Mouse (Mus musculus): Measurements from ENCODE around the gene Vwa8. TPM values are rescaled to one million over a fixed set of nuclear protein-coding genes. Genes with fewer than 3 reads are reported as not detected.

Vwa8 gene
- polyA plus RNA-seq, 1 experiment, result 75.9 TPM

GRCm38 (mm10) chr14:79076560-79077300 is 227.9 kb downstream of the Vwa8 start:
- no peak overlapping the region for H3K27ac ChIP-seq (ENCODE audit: insufficient read depth, low read depth, low read length)
- WGBS, result 74% methylated on average over 9 of the region's 9 CpGs
- no peak overlapping the region for H3K4me3 ChIP-seq (ENCODE audit: insufficient read depth, low read depth, low read length)
- H3K4me1 ChIP-seq (ENCODE audit: control insufficient read depth, insufficient read depth, low read length), result no peaks in the 10 kb centered on the region
- TF ChIP-seq POLR2A (IDR thresholded peaks at IDR 0.05; ENCODE audit: insufficient read depth, low read depth, low read length) (no peak), CTCF (IDR thresholded peaks at IDR 0.05; ENCODE audit: insufficient read depth, low read depth, low read length) (no peak)

GRCm38 (mm10) chr14:79083573-79083972 is 234.7 kb downstream of the Vwa8 start:
- H3K4me1 ChIP-seq (ENCODE audit: control insufficient read depth, insufficient read depth, low read length), result peaks cover 6% of the 10 kb centered on the region; the same call in 1 of the 2 replicates
- TF ChIP-seq POLR2A (IDR thresholded peaks at IDR 0.05; ENCODE audit: insufficient read depth, low read depth, low read length) (no peak), CTCF (IDR thresholded peaks at IDR 0.05; ENCODE audit: insufficient read depth, low read depth, low read length) (no peak)
- 81% methylated on average over 7 of the region's 7 CpGs for WGBS

DNA sequence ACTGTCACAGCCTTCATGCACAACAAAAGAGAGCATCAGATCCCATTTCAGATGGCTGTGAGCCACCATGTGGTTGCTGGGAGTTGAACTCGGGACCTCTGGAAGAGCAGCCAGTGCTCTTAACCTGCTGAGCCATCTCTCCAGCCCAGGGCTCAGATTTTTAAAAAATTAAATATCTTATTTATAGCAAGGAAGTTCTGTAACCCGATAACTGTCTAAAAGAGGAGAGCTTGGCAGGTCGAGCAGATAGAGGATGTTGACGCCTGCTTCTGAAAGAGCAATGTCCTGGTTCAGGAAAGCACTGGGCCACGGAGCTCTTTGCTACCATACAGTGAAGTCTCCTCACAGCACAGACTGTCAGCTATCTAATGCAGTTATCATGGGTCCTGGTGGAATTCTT is 237.2 kb downstream of the Vwa8 start:
- no peak for TF ChIP-seq POLR2A (IDR thresholded peaks at IDR 0.05; ENCODE audit: insufficient read depth, low read depth, low read length)
- no peak for TF ChIP-seq CTCF (IDR thresholded peaks at IDR 0.05; ENCODE audit: insufficient read depth, low read depth, low read length)
- 93% methylated on average over 5 of the region's 5 CpGs for WGBS
- Histone ChIP-seq H3K27ac (ENCODE audit: insufficient read depth, low read depth, low read length) (no peak overlapping the region), H3K4me3 (ENCODE audit: insufficient read depth, low read depth, low read length) (no peak overlapping the region), H3K4me1 (ENCODE audit: control insufficient read depth, insufficient read depth, low read length) (peaks cover 15% of the 10 kb centered on the region)

More at GRCm38 (mm10) chr14:79083573-79083972, 234.7 kb downstream of the Vwa8 start:
- no peak overlapping the region for H3K4me3 ChIP-seq (ENCODE audit: insufficient read depth, low read depth, low read length)
- H3K27ac ChIP-seq (ENCODE audit: insufficient read depth, low read depth, low read length), result no peak overlapping the region

- no peak overlapping the region for H3K4me3 ChIP-seq (ENCODE audit: insufficient read depth, low read depth, low read length)
- peaks cover 12% of the 10 kb centered on the region for H3K4me1 ChIP-seq (ENCODE audit: control insufficient read depth, insufficient read depth, low read length)
- TF ChIP-seq POLR2A (IDR thresholded peaks at IDR 0.05; ENCODE audit: insufficient read depth, low read depth, low read length) (no peak), CTCF (IDR thresholded peaks at IDR 0.05; ENCODE audit: insufficient read depth, low read depth, low read length) (no peak)
- H3K27ac ChIP-seq (ENCODE audit: insufficient read depth, low read depth, low read length), result peak overlapping the region; percentile 94
- 16% methylated on average over 2 of the region's 2 CpGs for WGBS
Observed at GRCm38 (mm10) chr14:79089464-79089863, 240.6 kb downstream of the Vwa8 start.

- WGBS, result 60% methylated on average over 12 of the region's 12 CpGs
- Histone ChIP-seq H3K4me3 (ENCODE audit: insufficient read depth, low read depth, low read length) (no peak overlapping the region), H3K27ac (ENCODE audit: insufficient read depth, low read depth, low read length) (no peak overlapping the region), H3K4me1 (ENCODE audit: control insufficient read depth, insufficient read depth, low read length) (peaks cover 4% of the 10 kb centered on the region; the same call in 1 of the 2 replicates)
- TF ChIP-seq CTCF (IDR thresholded peaks at IDR 0.05; ENCODE audit: insufficient read depth, low read depth, low read length) (no peak), POLR2A (IDR thresholded peaks at IDR 0.05; ENCODE audit: insufficient read depth, low read depth, low read length) (no peak)
Observed at GRCm38 (mm10) chr14:79097181-79097580, 248.3 kb downstream of the Vwa8 start.

DNA sequence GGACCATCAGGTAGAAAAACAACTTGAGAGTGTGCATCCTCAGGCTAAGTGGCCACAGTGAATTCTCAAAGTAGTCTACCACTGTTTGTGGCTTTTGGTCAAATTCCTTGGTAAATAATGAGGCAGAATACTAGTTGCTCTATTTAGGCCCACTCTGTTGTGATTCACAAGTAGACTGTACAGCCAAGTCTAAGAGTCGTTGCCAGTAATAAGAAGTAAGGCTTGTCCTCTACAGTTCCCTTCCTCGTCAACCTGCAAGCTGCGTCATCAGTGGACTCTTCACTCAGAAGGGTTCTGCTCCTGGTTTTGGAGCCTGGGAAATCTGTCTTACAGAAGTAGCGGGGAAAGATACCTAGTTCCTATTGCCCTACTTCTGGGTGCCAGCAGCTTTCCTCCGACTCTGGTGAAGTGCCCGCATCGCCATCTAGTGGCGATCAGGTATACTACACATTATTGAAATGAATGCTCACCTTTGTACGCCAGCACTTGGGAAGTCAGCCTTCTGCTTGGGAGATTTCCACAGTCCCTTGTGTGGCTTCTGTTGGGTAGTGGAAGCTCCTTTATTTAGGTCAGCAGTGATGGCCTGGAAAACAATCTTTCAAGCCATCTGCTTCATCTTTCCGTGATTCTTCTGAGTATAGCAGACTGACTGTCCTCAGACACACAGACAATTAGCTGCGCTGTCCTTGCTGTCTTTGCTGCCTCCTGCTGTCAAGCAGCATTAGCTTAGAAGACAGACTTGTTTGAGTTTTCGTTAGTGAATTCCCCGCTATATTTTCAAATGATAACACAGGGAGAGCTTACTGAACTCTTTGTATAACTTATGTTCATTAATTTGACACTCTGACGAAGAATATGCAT is 258.0 kb downstream of the Vwa8 start:
- WGBS, result 17% methylated on average over 14 of the region's 14 CpGs
- H3K27ac ChIP-seq (ENCODE audit: insufficient read depth, low read depth, low read length), result no peak overlapping the region
- no peak overlapping the region for H3K4me3 ChIP-seq (ENCODE audit: insufficient read depth, low read depth, low read length)
- TF ChIP-seq CTCF (IDR thresholded peaks at IDR 0.05; ENCODE audit: insufficient read depth, low read depth, low read length) (peak; percentile 62), POLR2A (IDR thresholded peaks at IDR 0.05; ENCODE audit: insufficient read depth, low read depth, low read length) (no peak)
- 0 out of 2 replicates have a peak, but pooled peaks cover 2% of the 10 kb centered on the region for H3K4me1 ChIP-seq (ENCODE audit: control insufficient read depth, insufficient read depth, low read length)

- Histone ChIP-seq H3K4me1 (ENCODE audit: control insufficient read depth, insufficient read depth, low read length) (0 out of 2 replicates have a peak, but pooled peaks cover 2% of the 10 kb centered on the region), H3K4me3 (ENCODE audit: insufficient read depth, low read depth, low read length) (no peak overlapping the region), H3K27ac (ENCODE audit: insufficient read depth, low read depth, low read length) (no peak overlapping the region)
- TF ChIP-seq CTCF (IDR thresholded peaks at IDR 0.05; ENCODE audit: insufficient read depth, low read depth, low read length) (no peak), POLR2A (IDR thresholded peaks at IDR 0.05; ENCODE audit: insufficient read depth, low read depth, low read length) (no peak)
- 42% methylated on average over 1 of the region's 1 CpGs for WGBS
Observed at GRCm38 (mm10) chr14:79109375-79109774, 260.5 kb downstream of the Vwa8 start.

- no peak for TF ChIP-seq POLR2A (IDR thresholded peaks at IDR 0.05; ENCODE audit: insufficient read depth, low read depth, low read length)
- no peak for TF ChIP-seq CTCF (IDR thresholded peaks at IDR 0.05; ENCODE audit: insufficient read depth, low read depth, low read length)
- WGBS, result 87% methylated on average over 3 of the region's 3 CpGs
- 0 out of 2 replicates have a peak, but pooled peaks cover 2% of the 10 kb centered on the region for H3K4me1 ChIP-seq (ENCODE audit: control insufficient read depth, insufficient read depth, low read length)
- no peak overlapping the region for H3K27ac ChIP-seq (ENCODE audit: insufficient read depth, low read depth, low read length)
- no peak overlapping the region for H3K4me3 ChIP-seq (ENCODE audit: insufficient read depth, low read depth, low read length)
Observed at GRCm38 (mm10) chr14:79110012-79110411, 261.2 kb downstream of the Vwa8 start.

GRCm38 (mm10) chr14:79112050-79112449 is 263.2 kb downstream of the Vwa8 start:
- Histone ChIP-seq H3K4me3 (ENCODE audit: insufficient read depth, low read depth, low read length) (no peak overlapping the region), H3K27ac (ENCODE audit: insufficient read depth, low read depth, low read length) (no peak overlapping the region), H3K4me1 (ENCODE audit: control insufficient read depth, insufficient read depth, low read length) (no peaks in the 10 kb centered on the region)
- WGBS, result 91% methylated on average over 6 of the region's 6 CpGs
- no peak for TF ChIP-seq POLR2A (IDR thresholded peaks at IDR 0.05; ENCODE audit: insufficient read depth, low read depth, low read length)
- TF ChIP-seq CTCF (IDR thresholded peaks at IDR 0.05; ENCODE audit: insufficient read depth, low read depth, low read length), result no peak

Data from olfactory bulb, adult 2 months (tissue).